Mouse (Mus musculus) C2C12 (cell line): ENCODE measurements around the gene Olfr1306. TPM values are rescaled to one million over a fixed set of nuclear protein-coding genes. Genes with fewer than 3 reads are reported as not detected.

Experiments
- H3K27me3 ChIP-seq: one replicate; pipeline ENCODE4 v1.6.1; 2011; ENCODE audit not compliant: control insufficient read depth, insufficient read depth, insufficient read length
- H3K36me3 ChIP-seq: one replicate; pipeline ENCODE4 v1.6.1; 2011; ENCODE audit not compliant: control insufficient read depth, insufficient read depth
- H3K4me3 ChIP-seq: one replicate; pipeline ENCODE4 v1.5.1; 2011; ENCODE audit warnings: mild to moderate bottlenecking, control low read depth; ENCODE audit not compliant: poor library complexity, insufficient read depth, severe bottlenecking
- H3K79me2 ChIP-seq: one replicate; pipeline ENCODE4 v1.6.1; 2011; ENCODE audit not compliant: control insufficient read depth, insufficient read depth
- H3K79me3 ChIP-seq: one replicate; pipeline ENCODE4 v1.6.1; 2011; ENCODE audit warnings: low read depth, control low read depth
- H3ac ChIP-seq: one replicate; pipeline ENCODE3; 2011; ENCODE audit warnings: low read depth; ENCODE audit not compliant: control insufficient read depth, insufficient read length
- CEBPB ChIP-seq: IDR thresholded peaks from one replicate; pipeline ENCODE4 v1.6.1; 2011; ENCODE audit warnings: low read depth, mild to moderate bottlenecking, control low read depth, moderate library complexity
- CTCF ChIP-seq: IDR thresholded peaks from one replicate; pipeline ENCODE4 v1.5.1; 2011; ENCODE audit not compliant: control insufficient read depth, insufficient read depth, insufficient read length
- FOSL1 ChIP-seq: IDR thresholded peaks from one replicate; pipeline ENCODE4 v1.8.0; 2011; ENCODE audit warnings: mild to moderate bottlenecking, low read length; ENCODE audit not compliant: poor library complexity, insufficient read depth, severe bottlenecking
- MAX ChIP-seq: IDR thresholded peaks from one replicate; pipeline ENCODE4 v1.6.1; 2011; ENCODE audit warnings: mild to moderate bottlenecking, control low read depth
- MYOD1 ChIP-seq: IDR thresholded peaks from one replicate; pipeline ENCODE4 v1.6.1; 2011; ENCODE audit warnings: low read depth; ENCODE audit not compliant: control insufficient read depth, insufficient read length
- MYOG ChIP-seq: IDR thresholded peaks from one replicate; pipeline ENCODE4 v1.6.1; 2011; ENCODE audit not compliant: control insufficient read depth, insufficient read length; ENCODE audit errors: extremely low read depth
- USF1 ChIP-seq: IDR thresholded peaks from one replicate; pipeline ENCODE4 v1.6.1; 2011; ENCODE audit warnings: low read depth, mild to moderate bottlenecking, control low read depth, moderate library complexity
- long read RNA-seq, 2 experiments: library from polyadenylated mRNA; unstranded; transcript quantifications; one replicate each; pipeline ENCODE4 v2.0.0; 2019 to 2020
- polyA plus RNA-seq: library from polyadenylated mRNA; unstranded; fragments of >200 nt; fragmentation: generic; extraction: Trizol; gene quantifications from one replicate; pipeline ENCODE4 v1.2.1, GENCODE M21; 2012; ENCODE audit warnings: missing spikeins

The Olfr1306 gene
- not detected for polyA plus RNA-seq
- long read RNA-seq, experiment 1, result 0 reads
- long read RNA-seq, experiment 2, result 0 reads

DNA sequence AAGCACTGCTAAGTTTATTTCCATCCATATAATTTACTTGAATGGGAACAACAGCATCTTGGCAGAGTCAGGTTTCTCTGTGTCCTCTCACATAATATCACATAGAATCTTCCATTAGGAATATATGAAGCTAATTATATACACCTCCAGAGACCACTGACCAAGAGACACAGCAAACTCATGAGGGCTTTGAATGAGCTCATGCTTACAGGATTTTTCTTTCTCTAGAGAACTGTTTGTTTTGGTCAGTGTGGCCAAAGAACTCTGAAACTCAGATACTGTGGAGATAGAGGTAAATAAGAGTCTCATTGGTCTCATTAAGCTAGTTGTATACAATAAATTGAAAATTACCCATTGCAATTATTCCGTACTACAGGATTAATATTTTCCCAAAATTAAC, at the start of gene Olfr1306:
Olfr1306 (minus strand) TSS at position 101 of the 400 bp plus-strand sequence.
- Histone ChIP-seq H3ac (no peak within 1 kb of the TSS), H3K79me3 (no peaks in the 10 kb centered on the region), H3K79me2 (no peaks in the 10 kb centered on the region), H3K4me3 (no peak within 1 kb of the TSS), H3K36me3 (no peaks in the 10 kb centered on the region), H3K27me3 (no peaks in the 10 kb centered on the region)
- no peak for TF ChIP-seq CTCF
- no peak for TF ChIP-seq MAX
- TF ChIP-seq MYOD1, result no peak
- no peak for TF ChIP-seq USF1
- no peak for TF ChIP-seq CEBPB
- no peak for TF ChIP-seq FOSL1
- TF ChIP-seq MYOG, result no peak

- Histone ChIP-seq H3K79me3 (no peaks in the 10 kb centered on the region), H3K4me3 (no peak within 1 kb of the TSS), H3K36me3 (no peaks in the 10 kb centered on the region), H3ac (no peak within 1 kb of the TSS), H3K79me2 (no peaks in the 10 kb centered on the region), H3K27me3 (no peaks in the 10 kb centered on the region)
- TF ChIP-seq CTCF (no peak), MYOG (no peak), FOSL1 (no peak), USF1 (no peak), MAX (no peak), CEBPB (no peak), MYOD1 (no peak)
Measured at GRCm38 (mm10) chr2:111964844-111965243, 48.8 kb upstream of the Olfr1306 start, which contains the start of gene Olfr1308. Gene Olfr1308, minus strand, starts transcription at chr2:111964944.

GRCm38 (mm10) chr2:111949340-111949739, 33.3 kb upstream of the Olfr1306 start, which contains the start of gene Olfr1307:
Gene Olfr1307, minus strand, starts transcription at chr2:111949440.
- Histone ChIP-seq H3ac (no peak within 1 kb of the TSS), H3K4me3 (no peak within 1 kb of the TSS), H3K27me3 (no peaks in the 10 kb centered on the region), H3K79me2 (no peaks in the 10 kb centered on the region), H3K79me3 (no peaks in the 10 kb centered on the region), H3K36me3 (no peaks in the 10 kb centered on the region)
- TF ChIP-seq CTCF, result no peak
- no peak for TF ChIP-seq MAX
- TF ChIP-seq MYOD1, result no peak
- TF ChIP-seq CEBPB, result no peak
- TF ChIP-seq MYOG, result no peak
- TF ChIP-seq USF1, result no peak

GRCm38 (mm10) chr2:111877049-111877448, 39.0 kb downstream of the Olfr1306 start, which contains the start of gene Olfr1305:
Gene Olfr1305, minus strand, starts transcription at chr2:111877149.
- H3ac ChIP-seq, result no peak within 1 kb of the TSS
- H3K27me3 ChIP-seq, result no peaks in the 10 kb centered on the region
- no peak within 1 kb of the TSS for H3K4me3 ChIP-seq
- no peaks in the 10 kb centered on the region for H3K79me2 ChIP-seq
- no peaks in the 10 kb centered on the region for H3K79me3 ChIP-seq
- H3K36me3 ChIP-seq, result no peaks in the 10 kb centered on the region
- TF ChIP-seq CTCF, result no peak
- TF ChIP-seq MYOD1, result no peak
- TF ChIP-seq FOSL1, result no peak
- TF ChIP-seq MYOG, result no peak
- TF ChIP-seq MAX, result no peak
- no peak for TF ChIP-seq USF1
- no peak for TF ChIP-seq CEBPB

Other genes starting within 250 kb of the Olfr1306 start
- gene Olfr1301, start 165.3 kb downstream of the Olfr1306 start, polyA plus RNA-seq, result not detected
- gene Olfr1302, start 138.8 kb downstream of the Olfr1306 start, polyA plus RNA-seq, result not detected
- not detected for gene Olfr1303, start 95.9 kb downstream of the Olfr1306 start, polyA plus RNA-seq
- gene Olfr1305, start 39.1 kb downstream of the Olfr1306 start, polyA plus RNA-seq, result not detected
- gene Olfr1307, start 33.2 kb upstream of the Olfr1306 start, polyA plus RNA-seq, result not detected
- not detected for gene Olfr1308, start 48.7 kb upstream of the Olfr1306 start, polyA plus RNA-seq
- gene Olfr1309, start 74.0 kb upstream of the Olfr1306 start, polyA plus RNA-seq, result not detected
- gene Olfr1310, start 96.4 kb upstream of the Olfr1306 start, polyA plus RNA-seq, result not detected
- not detected for gene Olfr1311, start 108.1 kb upstream of the Olfr1306 start, polyA plus RNA-seq
- not detected for gene Olfr1312, start 134.0 kb upstream of the Olfr1306 start, polyA plus RNA-seq
- gene Olfr1313, start 161.6 kb upstream of the Olfr1306 start, polyA plus RNA-seq, result not detected
- gene Olfr1314, start 180.5 kb upstream of the Olfr1306 start, polyA plus RNA-seq, result not detected
- not detected for gene Olfr1315-ps1, start 199.2 kb upstream of the Olfr1306 start, polyA plus RNA-seq
- not detected for gene Olfr1316, start 218.7 kb upstream of the Olfr1306 start, polyA plus RNA-seq
- not detected for gene Olfr1317, start 224.1 kb upstream of the Olfr1306 start, polyA plus RNA-seq
- 0.02 TPM for gene Olfr1318, start 237.9 kb upstream of the Olfr1306 start, polyA plus RNA-seq